Mouse (Mus musculus) heart, adult 2 months (tissue): ENCODE data around the gene Eln. TPM values are rescaled to one million over a fixed set of nuclear protein-coding genes. Genes with fewer than 3 reads are reported as not detected.

ENCODE experiments used
- DNase-seq, 2 experiments: peaks; one replicate each; pipeline ENCODE4 v3.0.0; 2021
- H3K27ac ChIP-seq: fragments of 200-600 bp; 2 replicates; pipeline ENCODE4 v1.8.1; 2022
- H3K27me3 ChIP-seq: fragments of 200-500 bp; 2 replicates; pipeline ENCODE4 v1.6.1; 2012; ENCODE audit warnings: mild to moderate bottlenecking, low read length, inconsistent platforms, mixed read lengths; ENCODE audit not compliant: control insufficient read depth, insufficient read depth
- H3K36me3 ChIP-seq: fragments of 200-500 bp; 2 replicates; pipeline ENCODE4 v1.6.1; 2012; ENCODE audit warnings: low read length, inconsistent platforms; ENCODE audit not compliant: control insufficient read depth, insufficient read depth
- H3K4me1 ChIP-seq: fragments of 200-500 bp; 2 replicates; pipeline ENCODE4 v1.6.1; 2011; ENCODE audit warnings: low read length; ENCODE audit not compliant: control insufficient read depth, insufficient read depth
- H3K4me3 ChIP-seq: fragments of 200-600 bp; 2 replicates; pipeline ENCODE4 v1.8.1; 2022
- H3K79me2 ChIP-seq: fragments of 200-500 bp; replicated peaks from 2 replicates; pipeline ENCODE4 v1.6.1; 2012; ENCODE audit warnings: mild to moderate bottlenecking, inconsistent platforms, low read length, moderate library complexity, mixed read lengths; ENCODE audit not compliant: control insufficient read depth, insufficient read depth
- H3K9ac ChIP-seq: fragments of 200-500 bp; 2 replicates; pipeline ENCODE4 v1.6.1; 2012; ENCODE audit warnings: low read depth, mild to moderate bottlenecking, control low read depth, inconsistent platforms, low read length, mixed read lengths
- CTCF ChIP-seq: fragments of 200-600 bp; IDR thresholded peaks from 2 replicates; pipeline ENCODE4 v1.8.1; 2022; ENCODE audit warnings: antibody characterized with exemption, mild to moderate bottlenecking, moderate library complexity
- EP300 ChIP-seq: fragments of 200-500 bp; IDR thresholded peaks from 2 replicates; pipeline ENCODE4 v1.6.1; 2011; ENCODE audit warnings: low read depth, low read length, control low read depth; ENCODE audit not compliant: insufficient read depth
- POLR2A ChIP-seq: fragments of 200-500 bp; IDR thresholded peaks from 2 replicates; pipeline ENCODE4 v1.6.1; 2011; ENCODE audit warnings: mild to moderate bottlenecking, low read depth, low read length, control low read depth; ENCODE audit not compliant: insufficient read depth
- WGBS: fragments of 180-500 bp; shearing (Covaris S2); methylation state at CpG from one replicate; pipeline ENCODE4 v1.1.7; 2018; 5-methylcytosine and 5-hydroxymethylcytosine counted together
- intact Hi-C: fragments of 180-260 bp; cut with DNase I; formaldehyde crosslinking; loops from one replicate; pipeline ENCODE4 v1.15.1; 2025
- polyA plus RNA-seq: library from polyadenylated mRNA; depleted of rRNA; stranded (reverse); fragments of >200 nt; gene quantifications from 2 replicates; pipeline ENCODE4 v1.2.3, GENCODE M21; 2012
- total RNA-seq, 2 experiments: library from RNA; stranded (reverse); gene quantifications; 2 replicates each; pipeline ENCODE4 v1.2.3; 2021

Eln gene
- total and polyA plus RNA-seq, 3 experiments, result 33.5 to 124 (median 49.9) TPM

DNA sequence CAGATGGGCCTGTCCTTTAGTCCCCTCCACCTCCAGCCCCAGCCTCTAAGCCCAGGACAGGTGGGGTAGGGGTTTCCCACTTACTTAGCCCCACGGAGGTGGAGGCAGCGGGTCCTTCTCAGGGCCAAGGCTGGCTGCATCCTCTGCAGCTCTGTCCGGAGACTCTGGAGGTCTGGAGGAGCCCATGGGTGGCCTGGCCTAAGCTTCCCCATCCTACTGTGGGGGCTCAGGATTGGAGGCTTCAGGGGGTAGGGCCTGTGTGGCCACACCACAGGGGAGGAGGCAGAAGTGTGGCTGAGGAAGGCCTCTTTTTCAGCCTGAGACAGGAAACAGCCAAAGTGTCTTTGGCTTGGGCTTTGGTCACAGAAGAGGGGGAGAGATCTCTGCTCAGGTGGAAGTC is 69.1 kb downstream of the Eln start:
- Histone ChIP-seq H3K79me2 (no peaks in the 10 kb centered on the region), H3K36me3 (no peaks in the 10 kb centered on the region), H3K4me1 (peaks cover 14% of the 10 kb centered on the region), H3K4me3 (no peak overlapping the region), H3K27ac (peak overlapping the region; percentile 76), H3K9ac (peak overlapping the region; percentile 56), H3K27me3 (no peaks in the 10 kb centered on the region)
- WGBS, result 81% methylated on average over 3 of the region's 3 CpGs
- intact Hi-C loops, result loop anchor here (2.0 kb wide), 1 partner anchor 39 kb away; the partner anchor contains the start of gene Eif4h
- TF ChIP-seq POLR2A (peak; percentile 72), EP300 (no peak)
- peak; percentile 71 to 76 for DNase-seq

DNA sequence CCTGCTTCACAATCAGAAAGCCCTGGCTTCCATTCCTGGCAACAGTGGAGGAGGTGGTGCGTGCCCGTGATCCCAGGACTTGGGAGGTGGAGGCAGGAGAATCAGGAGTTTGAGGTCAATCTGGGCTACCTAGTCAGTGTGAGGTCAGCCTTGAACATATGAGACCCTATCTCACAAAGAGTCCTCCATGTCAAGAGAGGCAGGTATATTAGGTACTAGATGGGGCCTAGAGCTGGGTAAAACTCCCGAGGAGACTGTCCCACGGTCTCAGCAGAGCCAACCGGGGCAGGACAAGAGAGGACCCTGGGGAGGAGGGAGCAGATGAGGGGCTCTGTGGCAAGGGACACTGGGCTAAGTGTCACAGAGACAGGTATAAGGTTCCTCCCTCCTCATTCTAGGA is 69.6 kb downstream of the Eln start:
- no peak overlapping the region for H3K4me3 ChIP-seq
- H3K9ac ChIP-seq, result peak overlapping the region; percentile 56
- TF ChIP-seq POLR2A (no peak), EP300 (no peak), CTCF (no peak)
- H3K4me1 ChIP-seq, result peaks cover 14% of the 10 kb centered on the region
- WGBS, result 80% methylated on average over 5 of the region's 5 CpGs
- intact Hi-C loops, result no loop called here
- H3K36me3 ChIP-seq, result no peaks in the 10 kb centered on the region
- DNase-seq, result no peak
- no peaks in the 10 kb centered on the region for H3K79me2 ChIP-seq
- no peaks in the 10 kb centered on the region for H3K27me3 ChIP-seq
- H3K27ac ChIP-seq, result peak overlapping the region; percentile 76; the same call in 1 of the 2 replicates

DNA sequence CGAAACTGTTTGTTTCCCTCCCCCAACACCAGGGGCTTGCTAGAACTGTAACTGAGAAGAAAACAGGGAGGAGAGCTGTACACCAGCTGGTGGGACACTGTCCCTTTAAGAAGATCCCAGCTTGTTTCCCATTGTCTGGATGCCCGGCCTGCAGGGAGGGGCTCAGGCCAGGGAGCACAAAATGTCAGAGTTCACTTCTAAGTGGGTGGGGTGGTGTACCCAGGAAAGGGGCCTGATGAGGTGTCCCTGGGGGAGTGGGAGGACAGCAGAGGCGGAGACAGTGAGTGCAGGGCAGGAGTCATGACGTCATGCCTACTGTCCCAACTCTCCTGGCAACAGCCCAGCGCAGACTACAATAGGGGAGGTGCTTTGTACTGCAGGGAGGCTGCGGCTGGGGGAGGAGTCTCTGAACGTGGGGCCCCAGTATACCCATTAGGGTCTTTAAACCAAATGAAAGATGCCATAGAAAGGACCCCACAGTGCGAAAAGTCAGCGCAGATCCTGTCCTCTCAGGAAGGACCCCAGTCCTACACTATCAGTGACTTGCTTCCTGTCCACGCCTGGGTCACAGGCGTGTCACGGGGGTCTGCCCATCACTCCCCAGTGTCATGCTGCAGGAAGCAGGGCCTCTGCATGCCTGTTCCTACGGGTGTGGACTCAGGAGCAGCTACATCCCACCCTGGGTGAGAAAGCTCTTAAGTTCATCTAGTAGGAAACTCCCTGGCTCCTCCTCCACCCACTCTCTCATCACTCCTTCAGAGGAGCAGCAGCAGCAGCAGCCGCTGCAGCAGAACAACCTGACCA is 71.0 kb downstream of the Eln start:
- Histone ChIP-seq H3K4me1 (peaks cover 16% of the 10 kb centered on the region), H3K27me3 (no peaks in the 10 kb centered on the region), H3K36me3 (no peaks in the 10 kb centered on the region), H3K27ac (peak overlapping the region; percentile 73), H3K4me3 (peak overlapping the region; percentile 43), H3K79me2 (no peaks in the 10 kb centered on the region), H3K9ac (peak overlapping the region; percentile 32)
- DNase-seq, result peak; percentile 85 to 89
- WGBS, result 8% methylated on average over 14 of the region's 14 CpGs
- TF ChIP-seq EP300, result peak; percentile 82; the same call in 1 of the 2 replicates
- TF ChIP-seq CTCF, result 0 out of 2 replicates have a peak, but pooled peaks have one; percentile 10
- TF ChIP-seq POLR2A, result 0 out of 2 replicates have a peak, but pooled peaks have one; percentile 19
- intact Hi-C loops, result no loop called here

DNA sequence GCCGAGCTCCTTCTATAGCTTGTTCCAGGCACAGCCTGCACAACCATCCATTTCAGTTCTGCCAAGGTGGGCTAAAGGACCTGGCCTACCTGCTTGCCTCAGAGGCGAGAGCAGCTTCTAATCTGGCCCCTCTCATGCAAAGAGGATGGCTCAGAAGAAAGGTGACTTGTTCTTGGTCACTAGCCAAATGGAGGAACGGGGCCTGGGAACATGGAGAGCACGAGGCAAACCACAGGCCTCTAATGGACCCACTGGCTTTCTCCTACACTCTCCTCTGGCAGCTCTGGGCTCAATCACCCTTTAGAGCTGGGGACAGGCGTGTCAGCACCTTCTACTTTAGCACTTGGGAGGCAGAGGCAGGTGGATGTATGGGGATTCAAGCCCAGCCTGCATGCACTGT is 72.1 kb downstream of the Eln start:
- H3K4me1 ChIP-seq, result peaks cover 12% of the 10 kb centered on the region
- intact Hi-C loops, result no loop called here
- H3K9ac ChIP-seq, result no peak overlapping the region
- 68% methylated on average over 5 of the region's 5 CpGs for WGBS
- no peaks in the 10 kb centered on the region for H3K36me3 ChIP-seq
- H3K27ac ChIP-seq, result no peak overlapping the region; the same call in 1 of the 2 replicates
- H3K4me3 ChIP-seq, result no peak overlapping the region
- TF ChIP-seq EP300 (no peak), CTCF (no peak), POLR2A (no peak)
- no peaks in the 10 kb centered on the region for H3K27me3 ChIP-seq
- H3K79me2 ChIP-seq, result no peaks in the 10 kb centered on the region
- no peak for DNase-seq

DNA sequence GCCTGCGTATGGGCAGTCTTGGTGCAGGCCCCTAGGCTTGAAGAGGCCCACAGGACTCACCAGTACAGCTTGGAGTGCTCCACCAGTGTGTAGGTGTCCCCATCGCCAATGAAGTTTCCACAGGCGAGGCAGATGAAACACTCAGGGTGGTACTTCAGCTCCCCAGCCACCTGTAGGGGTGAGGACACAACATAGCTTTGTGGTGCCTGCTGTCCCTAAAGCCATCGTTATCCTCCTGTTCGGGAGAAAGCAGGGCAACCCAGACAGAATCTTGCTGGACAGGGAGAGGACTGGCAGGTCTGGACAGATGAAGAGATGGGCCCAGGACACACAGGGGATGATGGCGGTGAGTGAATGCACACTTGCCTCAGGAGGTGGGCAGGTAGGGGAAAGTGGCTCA is 74.5 kb downstream of the Eln start:
- no peak overlapping the region for H3K9ac ChIP-seq
- no peaks in the 10 kb centered on the region for H3K36me3 ChIP-seq
- H3K27me3 ChIP-seq, result no peaks in the 10 kb centered on the region
- TF ChIP-seq CTCF, result no peak
- intact Hi-C loops, result no loop called here
- no peak for DNase-seq
- peaks cover 6% of the 10 kb centered on the region for H3K4me1 ChIP-seq
- no peak overlapping the region for H3K4me3 ChIP-seq
- no peak overlapping the region for H3K27ac ChIP-seq
- WGBS, result 97% methylated on average over 6 of the region's 6 CpGs
- H3K79me2 ChIP-seq, result no peaks in the 10 kb centered on the region

DNA sequence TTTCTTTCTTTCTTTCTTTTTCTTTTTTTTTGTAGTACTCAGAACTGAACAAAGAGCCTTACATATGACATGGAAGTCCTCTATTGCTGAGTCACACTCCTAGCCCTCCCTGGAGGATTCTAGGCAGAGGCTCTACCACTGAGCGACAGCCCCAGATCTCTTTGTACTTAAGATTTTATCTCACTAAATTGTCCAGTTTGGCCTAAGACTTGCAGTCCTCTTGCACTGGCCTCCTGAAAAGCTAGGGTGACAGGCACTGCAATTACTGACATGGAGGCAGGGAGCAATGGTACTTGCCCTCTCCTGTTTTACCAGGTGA is 75.0 kb downstream of the Eln start:
- no peak for TF ChIP-seq POLR2A
- TF ChIP-seq EP300, result no peak
- no peak for TF ChIP-seq CTCF
- Histone ChIP-seq H3K36me3 (no peaks in the 10 kb centered on the region), H3K4me3 (no peak overlapping the region), H3K4me1 (peaks cover 6% of the 10 kb centered on the region), H3K27me3 (no peaks in the 10 kb centered on the region), H3K27ac (no peak overlapping the region), H3K79me2 (no peaks in the 10 kb centered on the region), H3K9ac (no peak overlapping the region)
- intact Hi-C loops, result no loop called here
- no peak for DNase-seq
- WGBS, result 53% methylated on average over 1 of the region's 1 CpGs
